Mouse (Mus musculus) spleen, adult 2 months (tissue): Measurements from ENCODE around the gene Psmd6.

Source experiments
- CTCF ChIP-seq: fragments of 200-500 bp; IDR thresholded peaks from 2 replicates; pipeline ENCODE4 v1.5.1; 2011; ENCODE audit warnings: mild to moderate bottlenecking, inconsistent platforms; ENCODE audit not compliant: insufficient read depth, insufficient read length, insufficient replicate concordance; ENCODE audit errors: extremely low read depth
- POLR2A ChIP-seq: fragments of 200-500 bp; IDR thresholded peaks from 2 replicates; pipeline ENCODE4 v1.6.1; 2011; ENCODE audit warnings: low read depth, low read length, inconsistent platforms

DNA sequence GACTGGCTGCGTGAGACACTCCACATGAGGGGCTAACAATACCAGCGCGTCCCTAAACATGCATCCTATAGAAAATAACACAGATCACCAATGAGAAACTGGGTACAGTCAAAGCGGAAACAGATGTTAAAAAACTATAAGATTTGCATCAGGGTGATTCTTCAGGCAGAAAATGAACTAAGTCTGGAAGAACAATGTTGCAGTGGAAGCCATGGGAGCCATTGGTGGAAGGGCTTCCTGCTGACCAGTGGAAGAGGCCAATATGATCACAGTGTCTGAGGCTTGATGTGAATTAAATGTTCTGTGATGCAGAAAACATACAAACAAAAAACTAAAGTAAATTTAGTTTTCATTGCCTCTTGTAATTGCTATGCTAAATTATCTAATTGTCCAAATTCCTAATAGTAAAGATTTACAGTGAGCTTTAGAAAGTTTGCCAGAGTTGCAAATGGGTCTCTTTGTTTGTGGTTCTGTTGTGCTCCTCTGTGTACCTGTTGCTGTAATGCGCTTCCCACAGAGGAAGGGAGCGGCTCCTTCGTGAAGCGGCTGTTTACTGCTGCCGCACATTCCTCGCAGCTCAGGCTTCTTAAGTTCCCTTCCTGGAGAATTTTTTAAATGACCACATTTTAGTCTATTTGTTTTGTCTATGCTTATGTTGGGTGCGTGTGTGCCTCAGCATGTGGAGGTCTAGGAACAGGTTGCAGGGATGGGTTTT is 58.1 kb downstream of the Psmd6 start:
- no peak for TF ChIP-seq POLR2A
- no peak for TF ChIP-seq CTCF
